Mouse (Mus musculus) hindbrain, postnatal 0 days (tissue): ENCODE results near the gene Cfap299. TPM values are rescaled to one million over a fixed set of nuclear protein-coding genes. Genes with fewer than 3 reads are reported as not detected.
"Not testable (repeated sequence)": the region's sequence is repeated elsewhere in the genome, so short reads cannot be mapped to it uniquely, and the experiment has no call there.

Source experiments
- ATAC-seq: fragments of 200-750 bp; cut with Nextera tagmentation; 2 replicates; pipeline ENCODE4 v1.8.0; 2017; ENCODE audit warnings: mild to moderate bottlenecking, moderate TSS enrichment, moderate library complexity
- DNase-seq: peaks from one replicate; pipeline ENCODE4 v3.0.0-alpha.2; 2015; ENCODE audit warnings: low spot score
- H3K27ac ChIP-seq: fragments of 300-500 bp; sonication (generic); 2 replicates; pipeline ENCODE4 v1.5.1; 2014; ENCODE audit warnings: mild to moderate bottlenecking
- H3K27me3 ChIP-seq: fragments of 300-500 bp; sonication (generic); 2 replicates; pipeline ENCODE4 v1.6.1; 2014; ENCODE audit warnings: low read length, mixed read lengths; ENCODE audit not compliant: insufficient read depth
- H3K36me3 ChIP-seq: fragments of 300-500 bp; sonication (generic); 2 replicates; pipeline ENCODE4 v1.6.1; 2014; ENCODE audit warnings: low read length, mixed read lengths; ENCODE audit not compliant: insufficient read depth
- H3K4me1 ChIP-seq: fragments of 300-500 bp; sonication (generic); 2 replicates; pipeline ENCODE4 v1.6.1; 2014; ENCODE audit warnings: antibody characterized with exemption, low read length, mixed read lengths; ENCODE audit not compliant: insufficient read depth
- H3K4me2 ChIP-seq: fragments of 300-500 bp; sonication (generic); 2 replicates; pipeline ENCODE4 v1.6.1; 2014; ENCODE audit warnings: low read depth, mild to moderate bottlenecking, low read length, moderate library complexity, mixed read lengths
- H3K4me3 ChIP-seq: fragments of 300-500 bp; sonication (generic); 2 replicates; pipeline ENCODE4 v1.5.1; 2014; ENCODE audit warnings: low read length
- H3K9ac ChIP-seq: fragments of 300-500 bp; sonication (generic); replicated peaks from 2 replicates; pipeline ENCODE4 v1.6.1; 2014; ENCODE audit warnings: mild to moderate bottlenecking, low read length, moderate library complexity, mixed read lengths
- H3K9me3 ChIP-seq: fragments of 300-500 bp; sonication (generic); 2 replicates; pipeline ENCODE4 v1.6.1; 2016; ENCODE audit warnings: low read length, mixed read lengths
- CTCF ChIP-seq: IDR thresholded peaks from 2 replicates; pipeline ENCODE4 v1.5.1; 2016; ENCODE audit warnings: antibody characterized with exemption, control low read depth, low read depth
- WGBS: fragments of 180-500 bp; shearing (Covaris S2); extraction: QIAGEN DNeasy Blood & Tissue Kit; methylation state at CpG from one replicate; pipeline ENCODE4 v1.1.7; 2014; 5-methylcytosine and 5-hydroxymethylcytosine counted together
- polyA plus RNA-seq: library from polyadenylated mRNA; unstranded; fragments of >200 nt; fragmentation: Nextera tagmentation; extraction: Ambion mirVana; gene quantifications from 2 replicates; pipeline ENCODE4 v1.2.1, GENCODE M21; 2015
- total RNA-seq: library from RNA; depleted of rRNA; stranded (reverse); fragments of >200 nt; gene quantifications from 2 replicates; pipeline ENCODE4 v1.2.3, GENCODE M21; 2014

The Cfap299 gene
- total and polyA plus RNA-seq, 2 experiments from 2014 or later = 1.0 to 2.3 TPM

DNA sequence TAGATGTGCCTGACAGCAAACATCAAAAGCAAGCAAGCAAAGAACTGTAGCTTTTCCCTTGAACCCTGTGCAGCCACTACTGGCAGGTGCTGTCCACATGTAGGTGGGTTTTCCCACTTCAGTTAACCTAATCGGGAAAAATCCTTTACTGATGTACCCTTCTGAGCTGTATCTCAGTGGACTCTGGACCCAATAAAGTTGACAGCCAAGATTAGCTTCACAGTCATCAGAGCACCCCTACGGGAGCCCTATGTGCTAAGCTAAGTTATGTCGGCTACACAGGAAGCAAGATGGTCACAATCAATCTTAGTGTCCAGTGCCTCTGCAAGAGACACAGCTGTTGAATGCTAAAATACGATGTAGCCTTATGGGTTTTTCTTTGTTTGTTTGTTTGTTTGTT is 29.0 kb upstream of the Cfap299 start:
- ATAC-seq = no peak
- no peak overlapping the region for H3K4me2 ChIP-seq
- no peak overlapping the region for H3K4me3 ChIP-seq
- H3K27ac ChIP-seq = no peak overlapping the region
- no peak overlapping the region for H3K9ac ChIP-seq
- 83% methylated on average over 4 of the region's 4 CpGs for WGBS
- no peak for TF ChIP-seq CTCF
- H3K9me3 ChIP-seq = no peaks in the 10 kb centered on the region
- no peaks in the 10 kb centered on the region for H3K4me1 ChIP-seq
- no peak for DNase-seq
- H3K36me3 ChIP-seq = no peaks in the 10 kb centered on the region
- no peaks in the 10 kb centered on the region for H3K27me3 ChIP-seq

DNA sequence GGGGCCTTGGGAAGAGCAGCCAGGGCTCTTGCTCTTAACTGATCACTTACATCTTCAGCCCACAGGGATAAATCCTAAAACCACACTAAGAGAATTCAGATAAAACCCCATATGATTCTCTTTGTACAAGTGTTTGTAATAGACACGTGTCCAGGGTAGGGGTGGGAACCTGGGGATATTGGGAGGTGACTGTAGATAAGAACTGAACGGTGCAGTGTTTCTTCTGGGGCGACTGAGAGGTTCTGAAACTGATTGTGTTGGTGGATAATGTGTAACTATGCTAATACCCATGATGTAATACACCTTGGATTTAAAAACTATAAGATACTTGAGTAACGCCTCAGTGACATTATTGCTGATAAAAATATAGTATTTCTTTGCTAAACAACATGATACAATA is 23.4 kb upstream of the Cfap299 start:
- Histone ChIP-seq H3K4me2 (no peak overlapping the region), H3K9me3 (no peaks in the 10 kb centered on the region), H3K27me3 (no peaks in the 10 kb centered on the region), H3K9ac (no peak overlapping the region), H3K36me3 (no peaks in the 10 kb centered on the region), H3K4me3 (no peak overlapping the region), H3K27ac (no peak overlapping the region), H3K4me1 (no peaks in the 10 kb centered on the region)
- ATAC-seq = no peak
- 90% methylated on average over 4 of the region's 4 CpGs for WGBS
- no peak for DNase-seq
- TF ChIP-seq CTCF = no peak

DNA sequence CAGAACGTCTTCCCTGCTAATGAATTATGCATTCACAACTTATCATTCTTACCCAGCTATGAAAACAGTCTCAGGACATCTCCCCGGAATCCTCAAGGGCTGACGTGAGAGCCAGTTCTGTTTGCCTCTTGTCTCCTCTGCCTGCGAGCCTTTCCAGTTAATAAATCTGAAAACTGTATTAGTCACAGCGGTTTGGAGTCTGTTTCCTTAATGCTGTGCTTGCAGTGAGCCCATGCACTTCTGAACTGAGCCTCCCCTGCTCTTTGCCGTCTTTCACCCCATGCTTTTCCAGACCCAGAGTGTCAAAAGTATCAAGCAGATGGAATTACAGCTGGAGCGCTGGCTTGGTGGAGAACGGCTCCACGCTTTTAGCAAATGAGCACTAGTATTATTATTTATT is 22.6 kb upstream of the Cfap299 start:
- H3K27ac ChIP-seq = no peak overlapping the region
- DNase-seq (peak; percentile 34), ATAC-seq (no peak)
- no peaks in the 10 kb centered on the region for H3K9me3 ChIP-seq
- no peak overlapping the region for H3K9ac ChIP-seq
- no peak for TF ChIP-seq CTCF
- H3K27me3 ChIP-seq = no peaks in the 10 kb centered on the region
- H3K4me2 ChIP-seq = peak overlapping the region; percentile 18; the same call in 1 of the 2 replicates
- H3K36me3 ChIP-seq = no peaks in the 10 kb centered on the region
- 31% methylated on average over 9 of the region's 9 CpGs for WGBS
- H3K4me3 ChIP-seq = no peak overlapping the region
- H3K4me1 ChIP-seq = no peaks in the 10 kb centered on the region

DNA sequence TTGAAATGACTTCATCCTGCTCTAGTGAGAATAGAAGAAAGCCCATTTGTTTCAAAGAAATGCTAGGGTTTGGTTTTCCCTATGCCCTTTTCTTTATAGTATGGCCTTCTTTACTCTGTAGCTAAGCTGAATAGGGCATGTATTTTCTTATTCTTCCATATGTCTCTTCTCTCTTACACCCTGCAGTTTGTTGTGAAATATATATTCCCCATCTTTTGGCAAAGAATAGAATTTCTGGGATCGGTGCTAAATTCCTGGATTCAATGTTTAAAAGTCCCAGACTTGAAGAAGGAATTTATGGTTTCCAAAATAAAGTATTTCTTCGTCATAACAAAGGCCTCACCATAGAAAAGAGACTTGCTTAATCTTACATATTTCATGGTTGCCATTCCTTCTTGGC is 2.5 kb upstream of the Cfap299 start:
- H3K9ac ChIP-seq = no peak overlapping the region
- TF ChIP-seq CTCF = no peak
- H3K27me3 ChIP-seq = no peaks in the 10 kb centered on the region
- no peak overlapping the region for H3K4me3 ChIP-seq
- H3K36me3 ChIP-seq = no peaks in the 10 kb centered on the region
- WGBS = 87% methylated on average over 2 of the region's 2 CpGs
- ATAC-seq (no peak), DNase-seq (no peak)
- H3K4me1 ChIP-seq = no peaks in the 10 kb centered on the region
- H3K27ac ChIP-seq = no peak overlapping the region
- H3K9me3 ChIP-seq = no peaks in the 10 kb centered on the region
- H3K4me2 ChIP-seq = no peak overlapping the region

DNA sequence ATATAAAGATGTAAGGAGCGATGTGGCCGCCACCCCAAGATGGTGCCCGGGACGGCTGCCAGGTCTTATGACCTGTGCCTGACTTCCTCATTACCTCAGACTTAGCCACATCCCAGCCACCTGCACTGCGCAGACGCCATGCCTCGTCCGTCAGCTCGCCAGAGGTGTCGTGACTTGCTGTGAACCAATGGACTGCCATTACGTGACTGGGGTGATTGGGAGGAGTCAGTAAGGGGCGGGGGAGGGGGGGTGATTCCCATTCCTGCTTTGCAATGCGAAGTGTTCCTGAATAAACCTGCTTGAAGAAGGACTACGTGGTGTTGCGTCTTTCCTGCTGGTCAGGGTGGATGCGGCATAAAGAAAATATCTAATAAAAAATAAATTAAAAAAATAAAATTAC is 14.6 kb downstream of the Cfap299 start:
- not testable (repeated sequence) for DNase-seq
- 86% methylated on average over 16 of the region's 16 CpGs for WGBS

DNA sequence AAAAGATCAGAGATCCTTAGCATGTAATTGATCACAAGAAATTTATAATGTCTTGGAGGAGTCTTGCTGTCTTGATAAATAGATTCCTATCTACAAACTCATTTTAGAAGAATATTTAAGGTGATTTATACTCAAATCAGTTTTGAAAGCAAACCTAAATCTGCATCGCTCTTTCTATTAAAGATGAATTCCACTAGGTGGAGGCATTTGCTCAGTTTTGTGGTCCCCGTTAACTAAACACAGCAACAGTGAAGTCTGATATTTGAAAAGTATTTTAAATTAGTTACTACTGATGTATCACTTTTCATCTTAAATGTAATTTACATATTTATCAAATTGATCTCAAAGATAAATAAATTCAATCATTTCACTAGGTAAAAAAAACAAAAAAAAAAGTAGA is 15.5 kb downstream of the Cfap299 start:
- 69% methylated on average over 2 of the region's 2 CpGs for whole genome bisulfite sequencing
- TF ChIP-seq CTCF = peak; percentile 64
- no peaks in the 10 kb centered on the region for H3K4me1 ChIP-seq
- no peaks in the 10 kb centered on the region for H3K27me3 ChIP-seq
- peak; percentile 72 for DNase-seq
- no peaks in the 10 kb centered on the region for H3K9me3 ChIP-seq
- no peak overlapping the region for H3K9ac ChIP-seq
- no peak overlapping the region for H3K4me2 ChIP-seq
- ATAC-seq = no peak
- no peak overlapping the region for H3K27ac ChIP-seq
- no peak overlapping the region for H3K4me3 ChIP-seq
- H3K36me3 ChIP-seq = no peaks in the 10 kb centered on the region

More for the DNA sequence above, 14.6 kb downstream of the Cfap299 start:
- H3K9ac ChIP-seq, H3K27me3 ChIP-seq, H3K4me3 ChIP-seq, H3K4me1 ChIP-seq, H3K36me3 ChIP-seq, ATAC-seq, H3K4me2 ChIP-seq, H3K9me3 ChIP-seq, H3K27ac ChIP-seq: not testable (repeated sequence)

DNA sequence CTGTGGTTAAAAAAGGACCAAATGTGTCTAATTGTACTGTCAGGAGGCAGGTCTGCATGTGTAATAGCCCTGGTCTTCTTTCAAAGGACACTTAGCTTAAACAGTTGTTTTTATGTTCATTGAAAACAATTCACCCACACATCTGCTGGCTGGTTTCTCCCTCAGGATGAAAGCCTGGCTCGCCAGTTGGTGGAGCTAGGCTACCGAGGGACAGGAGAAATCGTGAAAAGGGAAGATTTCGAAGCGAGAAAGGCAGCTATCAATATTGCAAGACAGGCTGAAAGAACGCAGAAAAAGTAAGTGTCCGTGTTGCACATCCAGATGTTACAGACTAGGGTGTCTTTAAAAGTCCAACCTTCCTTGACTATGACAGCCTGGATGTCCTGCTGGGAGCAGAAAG is 17.0 kb downstream of the Cfap299 start:
- TF ChIP-seq CTCF = peak; percentile 56
- no peaks in the 10 kb centered on the region for H3K4me1 ChIP-seq
- no peaks in the 10 kb centered on the region for H3K27me3 ChIP-seq
- no peak overlapping the region for H3K4me2 ChIP-seq
- H3K9ac ChIP-seq = no peak overlapping the region
- H3K36me3 ChIP-seq = no peaks in the 10 kb centered on the region
- ATAC-seq (no peak), DNase-seq (peak; percentile 38)
- H3K9me3 ChIP-seq = no peaks in the 10 kb centered on the region
- WGBS = 60% methylated on average over 7 of the region's 7 CpGs
- H3K27ac ChIP-seq = no peak overlapping the region
- H3K4me3 ChIP-seq = no peak overlapping the region
